Comparison of ENCODE assay signal across 8 mouse cellular contexts in the genomic region with DNA sequence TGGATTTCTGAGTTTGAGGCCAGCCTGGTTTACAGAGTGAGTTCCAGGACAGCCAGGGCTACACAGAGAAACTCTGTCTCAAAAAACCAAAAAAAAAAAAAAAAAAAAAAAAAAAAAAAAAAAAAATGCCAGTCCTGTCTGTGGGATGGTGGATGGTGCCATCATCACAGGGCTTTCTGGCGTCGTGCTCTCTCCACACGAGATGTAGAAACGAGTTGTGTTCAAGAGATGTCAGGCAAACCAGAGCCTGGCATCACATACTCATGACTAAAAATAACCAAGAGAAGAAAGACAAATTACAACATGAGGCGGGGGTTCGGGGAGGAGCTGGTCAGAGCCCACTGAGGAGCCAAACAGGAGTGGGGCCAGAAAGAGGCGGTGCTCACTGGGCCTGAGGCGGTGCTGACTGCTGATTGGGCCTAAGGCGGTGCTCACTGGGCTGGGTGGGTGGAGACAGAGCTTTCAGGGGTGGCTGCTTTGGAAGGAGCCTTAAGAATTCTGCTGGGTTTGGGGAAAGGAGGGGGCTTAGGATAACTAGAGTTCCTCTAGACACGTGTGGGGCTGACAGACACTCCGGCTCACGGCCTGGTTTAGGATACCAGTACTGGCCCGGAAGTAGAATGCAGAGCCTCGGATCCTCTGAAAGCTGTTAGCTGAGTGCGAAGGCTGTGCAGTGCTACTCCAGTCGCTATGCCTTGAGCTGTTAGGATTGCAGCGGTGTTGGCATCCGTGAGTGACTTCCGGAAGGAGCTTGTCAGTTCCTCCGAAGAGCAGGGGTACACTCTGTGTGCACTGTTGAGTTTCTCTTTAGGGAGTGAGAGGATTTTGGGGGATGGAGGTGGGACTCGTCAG. TPM values are rescaled to one million over a fixed set of nuclear protein-coding genes. Genes with fewer than 3 reads are reported as not detected.
DNase-seq lines count a peak whose midpoint lies in the region; TF ChIP-seq lines count a peak whose summit lies in the region.

No protein-coding gene starts in this region.

- H3K27ac ChIP-seq in cerebellum, adult 2 months (ENCODE audit: insufficient read depth, low read length) = no peak overlapping the region
- peak overlapping the region; percentile 47; the same call in 1 of the 2 replicates for H3K27ac ChIP-seq in heart, embryonic 10.5 days

- H3K4me3 ChIP-seq in cerebellum, adult 2 months (replicated peaks; ENCODE audit: insufficient read depth, low read depth, low read length) = no peak overlapping the region
- no peak overlapping the region for H3K4me3 ChIP-seq in heart, embryonic 10.5 days

- TF ChIP-seq CTCF in cerebellum, adult 2 months (IDR thresholded peaks at IDR 0.05; ENCODE audit: borderline replicate concordance, insufficient read depth, low read depth, low read length) = no peak

- 70% methylated on average over 21 of the region's 21 CpGs for WGBS in cerebellum, adult 2 months
- WGBS in heart, embryonic 10.5 days = 64% methylated on average over 21 of the region's 21 CpGs

- peak; percentile 74 to 78 for DNase-seq in cerebellum, postnatal 10 days
- no peak for DNase-seq in cerebellum, adult 2 months
- peak; percentile 77 for DNase-seq in adrenal gland, postnatal 14 days
- DNase-seq in heart, embryonic 10.5 days (ENCODE audit: low spot score) = no peak
- DNase-seq in kidney, postnatal 10 days = peak; percentile 77
- peak; percentile 64 for DNase-seq in lung, postnatal 25 days (ENCODE audit: low spot score)
- DNase-seq in retina, embryonic 14.5 days (ENCODE audit: low spot score) = no peak
- no peak for DNase-seq in embryo, embryonic 9.5 days (ENCODE audit: extremely low spot score)

- no peak for TF ChIP-seq POLR2A in cerebellum, adult 2 months (IDR thresholded peaks at IDR 0.05; ENCODE audit: borderline replicate concordance, insufficient read depth, low read length)

- H3K27me3 ChIP-seq in cerebellum, adult 2 months (ENCODE audit: control insufficient read depth, insufficient read depth, low read length) = no peaks in the 10 kb centered on the region
- H3K27me3 ChIP-seq in heart, embryonic 10.5 days (ENCODE audit: insufficient read depth, poor library complexity, severe bottlenecking) = no peaks in the 10 kb centered on the region

- 0 out of 2 replicates have a peak, but pooled peaks cover 2% of the 10 kb centered on the region for H3K36me3 ChIP-seq in heart, embryonic 10.5 days

- no peaks in the 10 kb centered on the region for H3K9me3 ChIP-seq in heart, embryonic 10.5 days

- H3K4me1 ChIP-seq in cerebellum, adult 2 months (ENCODE audit: control insufficient read depth, insufficient read depth, low read length) = peaks cover 8% of the 10 kb centered on the region
- peaks cover 16% of the 10 kb centered on the region for H3K4me1 ChIP-seq in heart, embryonic 10.5 days

RNA-seq across cellular contexts. Expression of gene Disc1, which starts 37.1 kb away (rescaled TPM):
- polyA plus RNA-seq in cerebellum, adult 2 months (2012; rRNA removed) = 1.2 and 1.4 TPM in 2 replicates
- 3.4 and 3.8 TPM in 2 replicates for total RNA-seq in adrenal gland, postnatal 14 days (2021)
- polyA plus RNA-seq in heart, embryonic 10.5 days (2016; fragmentation: Nextera tagmentation; extraction: Ambion mirVana) = 2.6 and 2.8 TPM in 2 replicates

Comparison
In these comparisons a context has a peak if more than half of its experiments do, and no peak if none do; other contexts are left out.
1. DNase-seq: peak in cerebellum, postnatal 10 days (2 of 2), adrenal gland, postnatal 14 days (single experiment), kidney, postnatal 10 days (single experiment) and lung, postnatal 25 days (single experiment); none in cerebellum, adult 2 months (0 of 2), heart, embryonic 10.5 days (single experiment), retina, embryonic 14.5 days (single experiment) and embryo, embryonic 9.5 days (single experiment).